Mouse (Mus musculus) MEL (cell line): ENCODE measurements at regions not wholly inside any gene's neighbourhood (a gene's known extent, or its start where the extent isn't known, plus 50 kb on each side); places are given as distances from the start of the nearest gene placed in this dataset.

Source experiments
- EP300 ChIP-seq, 2 experiments: IDR thresholded peaks; 2 replicates each; pipeline ENCODE4 v1.6.1; 2011; ENCODE audit warnings: improper control_type of control experiment in 2 of 2, low read length in 2 of 2, low read depth in 1 of 2, mild to moderate bottlenecking in 1 of 2
- RCOR1 ChIP-seq: IDR thresholded peaks from 2 replicates; pipeline ENCODE4 v1.6.1; 2012; ENCODE audit warnings: low read depth, mild to moderate bottlenecking, inconsistent platforms, low read length, improper control_type of control experiment
- ZC3H11A ChIP-seq: IDR thresholded peaks from 2 replicates; pipeline ENCODE4 v1.6.1; 2012; ENCODE audit warnings: low read depth, mild to moderate bottlenecking, inconsistent platforms, low read length, improper control_type of control experiment

- TF ChIP-seq ZC3H11A (no peak), EP300 (IDR thresholded peaks at IDR 0.05; ENCODE audit: low read depth in 1 of 2, low read length in 2 of 2) (no peak), RCOR1 (no peak)
These were observed 151.7 kb upstream of the Gm26897 start for GRCm38 (mm10) chr5:111582004-111582403.
